Mouse (Mus musculus): ENCODE measurements around the gene Slc17a7. TPM values are rescaled to one million over a fixed set of nuclear protein-coding genes. Genes with fewer than 3 reads are reported as not detected.

Gene Slc17a7
- polyA plus RNA-seq, 1 experiment from 2014 or later = 14.6 TPM

DNA sequence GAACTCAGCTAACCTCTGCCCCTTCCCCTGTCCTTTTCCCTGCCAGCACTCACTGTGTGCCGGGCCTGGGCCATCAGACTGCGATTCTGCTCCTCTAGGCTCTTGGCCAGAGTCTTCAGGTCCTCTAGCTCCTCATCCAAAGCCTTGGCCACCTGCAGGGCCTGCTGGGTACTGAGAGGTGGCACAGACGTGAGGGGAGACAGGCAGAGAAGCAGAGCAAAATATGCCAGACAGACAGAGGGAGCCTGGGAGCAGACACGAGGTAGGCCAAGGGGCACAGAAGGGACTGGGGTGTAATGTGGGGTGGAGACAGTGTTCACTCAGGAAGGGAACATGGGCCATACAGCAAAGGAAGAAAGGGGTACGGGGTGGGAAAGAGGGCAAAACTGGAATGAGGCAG lies 29.7 kb downstream of the Slc17a7 start:
- Histone ChIP-seq H3K4me2 (ENCODE audit: low read length) (no peak overlapping the region), H3K27ac (ENCODE audit: low read depth, low read length) (no peak overlapping the region), H3K9ac (ENCODE audit: low read length) (no peak overlapping the region), H3K36me3 (ENCODE audit: control insufficient read depth, insufficient read depth, low read length) (no peaks in the 10 kb centered on the region), H3K4me1 (ENCODE audit: control insufficient read depth, insufficient read depth, low read length) (no peaks in the 10 kb centered on the region), H3K4me3 (ENCODE audit: low read depth, low read length) (no peak overlapping the region), H3K27me3 (replicated peaks; ENCODE audit: control insufficient read depth, insufficient read depth, low read length) (0 out of 2 replicates have a peak, but pooled peaks cover 3% of the 10 kb centered on the region), H3K9me3 (replicated peaks; ENCODE audit: control insufficient read depth, low read length) (no peaks in the 10 kb centered on the region)
- ATAC-seq = no peak
- DNase-seq (ENCODE audit: low spot score) = no peak
- WGBS = 58% methylated on average over 5 of the region's 5 CpGs

DNA sequence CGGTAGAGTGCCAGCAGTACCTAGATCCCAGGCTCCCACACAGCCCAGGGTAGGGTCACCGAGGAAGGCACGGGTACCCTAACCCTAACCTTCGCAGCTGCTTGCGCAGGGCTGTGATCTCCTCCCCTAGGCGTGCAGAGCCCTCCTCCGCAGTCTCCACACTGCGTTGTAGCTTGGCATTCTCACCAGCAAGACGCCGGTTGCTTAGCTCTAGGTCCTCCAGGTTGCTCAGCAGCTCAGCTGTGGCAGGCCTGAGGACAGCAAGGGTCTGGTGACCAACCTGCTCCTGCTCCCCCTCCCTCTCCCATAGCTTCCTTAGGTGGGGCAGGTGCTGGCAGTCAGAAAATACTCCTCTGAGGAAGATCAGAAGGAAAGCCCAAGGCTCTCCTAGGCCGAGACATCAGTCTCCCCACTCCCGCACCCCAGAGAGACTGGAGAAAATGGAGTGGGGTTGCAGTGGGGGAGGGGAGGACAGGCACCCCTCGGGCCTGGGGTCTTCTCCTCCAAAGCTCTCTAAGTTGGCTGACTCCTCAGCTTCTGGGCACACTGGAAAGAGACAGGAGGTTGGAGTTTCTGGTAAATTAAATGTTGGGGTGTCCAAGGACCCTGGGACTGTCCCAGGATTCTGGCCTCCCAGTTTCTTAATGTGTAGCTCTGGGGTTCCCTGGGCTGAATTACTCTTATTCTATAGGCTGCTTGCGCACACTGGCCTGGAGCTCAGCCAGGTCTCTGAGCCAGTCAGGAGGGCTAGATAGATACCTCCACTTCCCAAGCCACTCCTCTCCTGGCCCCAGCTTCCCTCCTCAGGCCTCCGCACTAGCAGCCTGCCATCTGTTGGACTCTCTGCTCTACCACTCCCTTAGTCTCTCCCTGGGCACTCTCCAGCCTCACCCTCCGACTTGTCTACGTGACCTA lies 30.4 kb downstream of the Slc17a7 start:
- Histone ChIP-seq H3K4me3 (ENCODE audit: low read depth, low read length) (no peak overlapping the region), H3K9ac (ENCODE audit: low read length) (no peak overlapping the region), H3K27ac (ENCODE audit: low read depth, low read length) (no peak overlapping the region), H3K4me1 (ENCODE audit: control insufficient read depth, insufficient read depth, low read length) (no peaks in the 10 kb centered on the region), H3K9me3 (replicated peaks; ENCODE audit: control insufficient read depth, low read length) (no peaks in the 10 kb centered on the region), H3K27me3 (replicated peaks; ENCODE audit: control insufficient read depth, insufficient read depth, low read length) (no peaks in the 10 kb centered on the region), H3K4me2 (ENCODE audit: low read length) (no peak overlapping the region), H3K36me3 (ENCODE audit: control insufficient read depth, insufficient read depth, low read length) (no peaks in the 10 kb centered on the region)
- DNase-seq (ENCODE audit: low spot score) (no peak), ATAC-seq (no peak)
- 69% methylated on average over 17 of the region's 17 CpGs for WGBS

DNA sequence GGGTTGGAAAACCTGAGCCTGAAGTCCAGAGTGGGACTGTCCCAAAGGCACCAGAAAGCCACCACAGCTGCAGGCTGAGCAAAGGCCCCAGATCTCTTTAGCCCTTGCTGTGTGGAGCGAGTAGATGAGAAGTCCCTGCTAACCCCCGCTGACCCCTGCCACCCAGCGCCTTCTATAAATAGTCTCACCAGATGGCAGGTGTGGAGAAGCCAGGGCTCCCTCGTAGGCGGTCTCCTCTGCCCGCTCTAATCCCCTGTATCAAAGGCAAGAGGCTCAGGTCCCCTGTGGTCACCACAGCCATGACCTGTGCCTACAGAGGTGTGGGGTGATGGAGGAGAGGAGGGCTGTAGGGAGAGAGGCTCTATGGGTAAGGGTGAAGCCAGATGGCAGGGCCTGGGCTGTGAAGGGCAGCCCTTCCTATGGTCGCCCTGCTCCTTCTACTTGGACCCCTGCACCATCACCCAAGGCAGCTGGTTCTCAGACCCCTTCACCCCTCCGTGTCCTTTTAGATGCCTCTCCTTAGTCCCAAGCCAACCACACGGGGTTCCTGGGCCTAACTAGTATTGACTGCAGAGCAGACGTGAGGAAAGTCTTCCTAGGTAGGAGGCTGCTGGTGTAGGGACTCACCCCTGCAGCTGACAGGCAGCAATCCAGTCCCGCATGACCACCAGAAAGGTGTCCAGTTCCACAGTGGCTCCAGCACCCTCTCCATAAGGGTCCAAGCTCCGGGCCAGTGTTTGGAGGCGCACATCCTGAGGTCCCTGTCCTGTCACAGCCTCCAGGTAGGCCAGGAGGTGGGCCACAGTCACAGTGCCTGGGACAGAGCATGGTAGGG lies 31.8 kb downstream of the Slc17a7 start:
- H3K9ac ChIP-seq (ENCODE audit: low read length) = no peak overlapping the region
- H3K27me3 ChIP-seq (replicated peaks; ENCODE audit: control insufficient read depth, insufficient read depth, low read length) = no peaks in the 10 kb centered on the region
- ATAC-seq = no peak
- no peak overlapping the region for H3K27ac ChIP-seq (ENCODE audit: low read depth, low read length)
- no peaks in the 10 kb centered on the region for H3K4me1 ChIP-seq (ENCODE audit: control insufficient read depth, insufficient read depth, low read length)
- H3K4me3 ChIP-seq (ENCODE audit: low read depth, low read length) = no peak overlapping the region
- no peaks in the 10 kb centered on the region for H3K9me3 ChIP-seq (replicated peaks; ENCODE audit: control insufficient read depth, low read length)
- H3K36me3 ChIP-seq (ENCODE audit: control insufficient read depth, insufficient read depth, low read length) = no peaks in the 10 kb centered on the region
- WGBS = 63% methylated on average over 13 of the region's 13 CpGs
- no peak for DNase-seq (ENCODE audit: low spot score)
- no peak overlapping the region for H3K4me2 ChIP-seq (ENCODE audit: low read length)

DNA sequence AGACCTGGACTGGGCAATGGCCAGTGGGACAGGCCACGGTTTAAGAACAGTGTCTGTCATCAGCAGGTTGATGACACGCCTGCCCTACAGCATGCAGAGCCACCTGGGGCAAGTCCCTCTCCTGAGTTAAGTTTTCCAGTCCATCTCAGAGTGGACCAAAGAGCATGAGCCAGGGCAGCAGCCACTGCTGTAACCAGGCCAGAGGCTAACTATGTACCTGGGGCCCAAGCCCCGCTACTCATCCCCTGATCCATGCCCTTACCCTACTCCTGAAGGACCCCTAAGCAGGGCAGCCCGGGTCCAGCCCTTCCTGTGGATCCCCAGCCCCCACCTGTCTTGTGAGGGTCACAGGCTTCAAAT lies 32.4 kb downstream of the Slc17a7 start:
- H3K4me2 ChIP-seq (ENCODE audit: low read length) = no peak overlapping the region
- DNase-seq (ENCODE audit: low spot score) (no peak), ATAC-seq (no peak)
- H3K36me3 ChIP-seq (ENCODE audit: control insufficient read depth, insufficient read depth, low read length) = no peaks in the 10 kb centered on the region
- no peaks in the 10 kb centered on the region for H3K27me3 ChIP-seq (replicated peaks; ENCODE audit: control insufficient read depth, insufficient read depth, low read length)
- no peak overlapping the region for H3K9ac ChIP-seq (ENCODE audit: low read length)
- H3K4me1 ChIP-seq (ENCODE audit: control insufficient read depth, insufficient read depth, low read length) = no peaks in the 10 kb centered on the region
- H3K27ac ChIP-seq (ENCODE audit: low read depth, low read length) = no peak overlapping the region
- H3K9me3 ChIP-seq (replicated peaks; ENCODE audit: control insufficient read depth, low read length) = no peaks in the 10 kb centered on the region
- H3K4me3 ChIP-seq (ENCODE audit: low read depth, low read length) = no peak overlapping the region
- WGBS = 78% methylated on average over 4 of the region's 4 CpGs

DNA sequence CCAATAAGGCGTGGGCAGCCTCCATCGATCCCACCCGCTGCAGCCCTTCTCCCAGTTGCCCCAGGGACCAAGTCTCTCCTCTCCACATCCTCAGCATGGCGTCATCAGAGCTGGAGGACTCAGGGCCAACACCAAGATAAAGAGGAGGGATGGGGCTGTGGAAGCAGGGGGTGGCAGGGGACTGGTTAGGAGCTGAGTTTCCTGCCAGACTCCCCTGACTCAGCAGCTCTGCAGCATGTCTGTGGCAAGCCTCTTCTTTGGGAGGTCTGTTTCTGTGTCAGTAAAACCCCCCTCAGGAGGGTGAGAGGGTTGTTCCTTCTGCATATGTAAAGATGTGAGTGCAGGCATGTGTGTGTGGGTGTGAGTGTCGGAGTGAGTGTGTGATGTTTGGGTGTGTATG lies 33.2 kb downstream of the Slc17a7 start:
- Histone ChIP-seq H3K9me3 (replicated peaks; ENCODE audit: control insufficient read depth, low read length) (no peaks in the 10 kb centered on the region), H3K36me3 (ENCODE audit: control insufficient read depth, insufficient read depth, low read length) (no peaks in the 10 kb centered on the region), H3K4me3 (ENCODE audit: low read depth, low read length) (no peak overlapping the region), H3K9ac (ENCODE audit: low read length) (no peak overlapping the region), H3K27ac (ENCODE audit: low read depth, low read length) (no peak overlapping the region), H3K4me1 (ENCODE audit: control insufficient read depth, insufficient read depth, low read length) (no peaks in the 10 kb centered on the region), H3K27me3 (replicated peaks; ENCODE audit: control insufficient read depth, insufficient read depth, low read length) (no peaks in the 10 kb centered on the region), H3K4me2 (ENCODE audit: low read length) (no peak overlapping the region)
- DNase-seq (ENCODE audit: low spot score) (no peak), ATAC-seq (no peak)
- 71% methylated on average over 5 of the region's 5 CpGs for WGBS

DNA sequence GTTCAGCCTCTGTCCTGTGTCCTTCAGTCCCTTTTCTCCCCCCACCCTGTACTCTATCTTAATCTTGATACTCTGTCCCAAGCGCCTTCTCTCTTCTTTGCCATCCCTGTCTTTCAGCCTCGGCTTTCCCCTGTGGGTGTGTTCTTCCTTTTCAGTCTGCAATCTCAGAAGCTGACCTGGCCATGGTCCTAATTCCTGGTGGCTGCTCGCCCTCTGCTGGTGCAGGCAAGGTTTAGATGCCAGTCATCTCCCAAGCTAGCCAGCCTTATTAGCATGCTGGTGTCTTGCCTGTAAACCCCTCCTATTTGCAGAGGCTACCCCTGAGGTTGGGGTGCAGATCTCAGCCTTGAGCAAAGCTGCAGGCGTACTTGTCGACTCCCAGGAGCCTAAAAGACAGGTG lies 34.7 kb downstream of the Slc17a7 start:
- Histone ChIP-seq H3K36me3 (ENCODE audit: control insufficient read depth, insufficient read depth, low read length) (no peaks in the 10 kb centered on the region), H3K27me3 (replicated peaks; ENCODE audit: control insufficient read depth, insufficient read depth, low read length) (0 out of 2 replicates have a peak, but pooled peaks cover 3% of the 10 kb centered on the region), H3K4me3 (ENCODE audit: low read depth, low read length) (no peak overlapping the region), H3K9me3 (replicated peaks; ENCODE audit: control insufficient read depth, low read length) (no peaks in the 10 kb centered on the region), H3K27ac (ENCODE audit: low read depth, low read length) (no peak overlapping the region), H3K4me2 (ENCODE audit: low read length) (no peak overlapping the region), H3K4me1 (ENCODE audit: control insufficient read depth, insufficient read depth, low read length) (no peaks in the 10 kb centered on the region), H3K9ac (ENCODE audit: low read length) (no peak overlapping the region)
- peak; percentile 84 for DNase-seq (ENCODE audit: low spot score)
- peak; percentile 73 for ATAC-seq
- 13% methylated on average over 5 of the region's 5 CpGs for WGBS

DNA sequence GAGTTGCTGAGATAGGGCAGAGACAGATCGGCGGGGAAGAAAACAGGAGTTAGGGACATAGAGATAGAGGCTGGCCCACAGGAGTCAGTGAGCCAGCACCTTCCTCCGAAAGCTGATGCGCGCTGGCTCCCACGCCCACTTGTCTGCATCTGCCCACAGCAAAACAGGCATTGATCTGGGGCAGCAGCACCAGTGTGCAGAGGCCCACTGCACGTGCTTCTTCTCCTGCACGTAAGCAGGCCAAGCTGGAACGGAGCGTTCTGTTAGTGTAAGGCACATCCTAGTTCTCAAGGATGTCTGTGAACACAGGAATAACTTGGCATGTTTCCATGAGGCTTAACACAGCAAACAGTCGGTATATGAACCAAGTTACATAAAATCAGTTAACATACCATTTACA lies 35.2 kb downstream of the Slc17a7 start:
- H3K27me3 ChIP-seq (replicated peaks; ENCODE audit: control insufficient read depth, insufficient read depth, low read length) = 0 out of 2 replicates have a peak, but pooled peaks cover 3% of the 10 kb centered on the region
- H3K9me3 ChIP-seq (replicated peaks; ENCODE audit: control insufficient read depth, low read length) = no peaks in the 10 kb centered on the region
- H3K4me3 ChIP-seq (ENCODE audit: low read depth, low read length) = no peak overlapping the region
- H3K9ac ChIP-seq (ENCODE audit: low read length) = no peak overlapping the region
- H3K27ac ChIP-seq (ENCODE audit: low read depth, low read length) = no peak overlapping the region
- 82% methylated on average over 11 of the region's 11 CpGs for WGBS
- no peak overlapping the region for H3K4me2 ChIP-seq (ENCODE audit: low read length)
- no peaks in the 10 kb centered on the region for H3K36me3 ChIP-seq (ENCODE audit: control insufficient read depth, insufficient read depth, low read length)
- ATAC-seq (no peak), DNase-seq (ENCODE audit: low spot score) (no peak)
- no peaks in the 10 kb centered on the region for H3K4me1 ChIP-seq (ENCODE audit: control insufficient read depth, insufficient read depth, low read length)

DNA sequence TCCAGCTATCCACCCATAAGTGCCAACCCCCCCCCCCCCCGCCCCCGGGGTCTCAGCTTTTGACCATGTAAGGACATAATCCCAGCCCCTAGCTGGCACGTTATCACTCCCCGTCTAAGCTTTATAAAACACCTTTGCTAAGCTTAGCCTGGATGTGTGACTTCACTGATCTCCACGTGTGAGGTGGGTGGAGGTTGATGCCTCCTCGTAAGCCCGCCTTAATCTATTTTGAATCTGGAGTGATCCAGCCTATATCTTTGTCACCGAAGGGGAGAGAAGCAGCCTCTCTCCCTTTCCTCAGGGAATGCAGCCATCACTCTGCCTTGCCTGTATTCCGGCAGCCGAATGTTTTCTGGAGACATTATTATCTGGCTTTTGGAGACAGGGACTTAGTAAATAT lies 38.9 kb downstream of the Slc17a7 start:
- ATAC-seq = no peak
- 65% methylated on average over 10 of the region's 10 CpGs for WGBS
- no peak for DNase-seq (ENCODE audit: low spot score)
- H3K4me1 ChIP-seq (ENCODE audit: control insufficient read depth, insufficient read depth, low read length) = no peaks in the 10 kb centered on the region
- no peak overlapping the region for H3K9ac ChIP-seq (ENCODE audit: low read length)
- no peak overlapping the region for H3K4me2 ChIP-seq (ENCODE audit: low read length)
- 0 out of 2 replicates have a peak, but pooled peaks cover 3% of the 10 kb centered on the region for H3K27me3 ChIP-seq (replicated peaks; ENCODE audit: control insufficient read depth, insufficient read depth, low read length)
- no peak overlapping the region for H3K4me3 ChIP-seq (ENCODE audit: low read depth, low read length)
- H3K27ac ChIP-seq (ENCODE audit: low read depth, low read length) = no peak overlapping the region
- H3K36me3 ChIP-seq (ENCODE audit: control insufficient read depth, insufficient read depth, low read length) = no peaks in the 10 kb centered on the region
- H3K9me3 ChIP-seq (replicated peaks; ENCODE audit: control insufficient read depth, low read length) = no peaks in the 10 kb centered on the region
